Mouse (Mus musculus): Measurements from ENCODE around the gene Rab13. TPM values are rescaled to one million over a fixed set of nuclear protein-coding genes. Genes with fewer than 3 reads are reported as not detected.

Gene Rab13
- total RNA-seq, 2 experiments from 2014 or later: 7.5 to 8.9 TPM

- no peak for DNase-seq (ENCODE audit: extremely low spot score in 1 of 2, low spot score in 1 of 2)
These were observed 42.4 kb downstream of the Rab13 start for GRCm38 (mm10) chr3:90255784-90256353.

- no peak for DNase-seq (ENCODE audit: extremely low spot score in 1 of 2, low spot score in 1 of 2)
These were observed 43.4 kb downstream of the Rab13 start for GRCm38 (mm10) chr3:90256731-90257530.

- no peak for DNase-seq (ENCODE audit: extremely low spot score in 1 of 2, low spot score in 1 of 2)
These were observed 45.0 kb downstream of the Rab13 start for GRCm38 (mm10) chr3:90258521-90258920.

- no peak for DNase-seq (ENCODE audit: extremely low spot score in 1 of 2, low spot score in 1 of 2)
These were observed 49.8 kb downstream of the Rab13 start for GRCm38 (mm10) chr3:90263121-90263771.

- DNase-seq (ENCODE audit: extremely low spot score in 1 of 2, low spot score in 1 of 2): no peak
These were observed 51.2 kb downstream of the Rab13 start for GRCm38 (mm10) chr3:90264687-90265033.

GRCm38 (mm10) chr3:90265034-90265931 is 51.8 kb downstream of the Rab13 start, which contains the start of gene Dennd4b:
TSS of gene Dennd4b (plus strand) at chr3:90265185.
- peak; percentile 88 to 93 for DNase-seq (ENCODE audit: extremely low spot score in 1 of 2, low spot score in 1 of 2)

GRCm38 (mm10) chr3:90265932-90266741 is 52.6 kb downstream of the Rab13 start:
- DNase-seq (ENCODE audit: extremely low spot score in 1 of 2, low spot score in 1 of 2): peak in 1 of 2 experiments; percentile 67

- no peak for DNase-seq (ENCODE audit: extremely low spot score in 1 of 2, low spot score in 1 of 2)
These were observed 53.6 kb downstream of the Rab13 start for GRCm38 (mm10) chr3:90266901-90267775.

- DNase-seq (ENCODE audit: extremely low spot score in 1 of 2, low spot score in 1 of 2): no peak
These were observed 54.7 kb downstream of the Rab13 start for GRCm38 (mm10) chr3:90268190-90268589.

GRCm38 (mm10) chr3:90268971-90269370 is 55.5 kb downstream of the Rab13 start:
- no peak for DNase-seq (ENCODE audit: extremely low spot score in 1 of 2, low spot score in 1 of 2)

- DNase-seq (ENCODE audit: extremely low spot score in 1 of 2, low spot score in 1 of 2): no peak
These were observed 57.3 kb downstream of the Rab13 start for GRCm38 (mm10) chr3:90270784-90271183.

GRCm38 (mm10) chr3:90272170-90272569 is 58.7 kb downstream of the Rab13 start:
- DNase-seq (ENCODE audit: extremely low spot score in 1 of 2, low spot score in 1 of 2): no peak

- no peak for DNase-seq (ENCODE audit: extremely low spot score in 1 of 2, low spot score in 1 of 2)
These were observed 60.4 kb downstream of the Rab13 start for GRCm38 (mm10) chr3:90273855-90274254.

- DNase-seq (ENCODE audit: extremely low spot score in 1 of 2, low spot score in 1 of 2): no peak
These were observed 61.8 kb downstream of the Rab13 start for GRCm38 (mm10) chr3:90275286-90275685.

Small RNA genes within 50 kb of the gene (microRNA-seq; reads per million reads assigned to microRNA genes)
- gene Mir7012: 0.37 to 1.4 reads per million in 2 experiments

Other genes with a start within 250 kb of the Rab13 start
- 10 to 100 TPM; 75.8 to 94.9 TPM for gene Hax1, start 214.9 kb upstream of the Rab13 start, total RNA-seq (2021)
- 10 to 100 TPM; 88.7 to 91.7 TPM for gene 4933434E20Rik, start 162.1 kb upstream of the Rab13 start, total RNA-seq (2021)
- 100 to 1,000 TPM; 144 to 181 TPM for gene Ubap2l, start 161.1 kb upstream of the Rab13 start, total RNA-seq (2021)
- gene Tpm3, start 141.0 kb upstream of the Rab13 start, total RNA-seq (2021): 100 to 1,000 TPM; 164 to 185 TPM
- gene Nup210l, start 109.6 kb upstream of the Rab13 start, total RNA-seq (2021): under 1 TPM; 0.42 to 0.59 TPM
- gene Rps27, start within 50 bp of the Rab13 start, total RNA-seq (2021): 100 to 1,000 TPM; 806 to 871 TPM
- gene Jtb, start 17.9 kb downstream of the Rab13 start, total RNA-seq (2021): 10 to 100 TPM; 42.4 to 43.4 TPM
- gene Creb3l4, start 29.8 kb downstream of the Rab13 start, total RNA-seq (2021): not detected
- 10 to 100 TPM; 49.9 to 51.1 TPM for gene Slc39a1, start 34.5 kb downstream of the Rab13 start, total RNA-seq (2021)
- 10 to 100 TPM; 27.9 to 39.0 TPM for gene Crtc2, start 40.5 kb downstream of the Rab13 start, total RNA-seq (2021)
- 10 to 100 TPM; 31.6 to 34.1 TPM for gene Dennd4b, start 51.5 kb downstream of the Rab13 start, total RNA-seq (2021)
- 100 to 1,000 TPM in 1 of 2 experiments, 10 to 100 TPM in 1; 90.0 to 112 TPM for gene Gatad2b, start 79.5 kb downstream of the Rab13 start, total RNA-seq (2021)
- 10 to 100 TPM; 13.7 to 17.1 TPM for gene Slc27a3, start 176.2 kb downstream of the Rab13 start, total RNA-seq (2021)
- gene Ints3, start 219.9 kb downstream of the Rab13 start, total RNA-seq (2021): 10 to 100 TPM; 69.1 to 70.6 TPM

Measured in layer of hippocampus, postnatal 25 days (tissue).